Mouse (Mus musculus): ENCODE measurements around the gene Zfp64. TPM values are rescaled to one million over a fixed set of nuclear protein-coding genes. Genes with fewer than 3 reads are reported as not detected.

The Zfp64 gene
- polyA plus RNA-seq (2012; rRNA removed): 6.9 and 7.5 TPM in 2 replicates

DNA sequence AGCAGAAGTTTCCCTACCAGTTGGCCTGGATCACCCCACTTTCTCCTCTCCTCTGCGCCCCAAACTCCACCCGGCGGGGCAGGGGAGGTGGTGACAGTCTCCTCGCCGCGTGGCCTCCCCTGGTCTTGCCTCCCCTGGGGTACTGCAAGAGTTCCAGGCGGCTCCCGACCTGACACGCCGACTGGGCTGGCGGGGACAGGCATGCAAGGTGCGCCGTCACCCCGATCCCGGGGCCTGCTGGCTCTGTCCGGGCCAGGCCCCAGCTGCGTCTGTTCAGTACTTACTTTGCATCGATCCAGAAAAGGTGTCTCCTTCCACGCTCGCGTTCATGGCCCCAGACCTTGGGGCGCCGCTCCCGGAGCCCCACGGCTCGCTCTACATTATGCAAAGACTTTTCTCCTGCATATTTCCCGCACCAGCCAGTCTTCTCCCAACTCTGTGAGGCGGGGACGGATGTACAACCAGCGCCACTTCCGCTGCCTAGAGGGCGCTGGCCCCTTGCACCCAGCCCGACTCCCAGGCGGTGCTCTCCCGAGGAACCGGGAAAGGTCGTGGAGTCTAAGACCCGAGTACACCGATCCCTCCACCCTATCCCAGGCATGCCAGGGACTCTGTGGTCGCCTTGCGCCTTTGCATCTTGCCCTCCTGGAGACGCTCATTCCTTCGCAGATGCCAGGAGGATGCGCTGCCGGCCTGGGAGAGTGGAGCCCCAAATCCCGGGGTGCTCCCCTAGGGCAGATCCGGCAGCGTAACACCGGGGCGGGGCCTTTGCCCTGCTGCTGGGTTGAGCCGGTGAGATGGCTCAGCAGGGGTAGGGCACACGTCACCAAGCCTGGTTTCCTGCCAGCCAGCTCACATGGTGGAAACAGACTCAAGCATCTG lies at the start of gene Zfp64:
TSS of gene Zfp64 (minus strand) at position 753 of the 882 bp plus-strand sequence.

Other genes with a start within 250 kb of the Zfp64 start
- 7.1 and 8.3 TPM in 2 replicates for gene Atp9a, start 213.2 kb downstream of the Zfp64 start, polyA plus RNA-seq (2012; rRNA removed)
- gene Sall4, start 187.6 kb downstream of the Zfp64 start, polyA plus RNA-seq (2012; rRNA removed): 2.0 and 2.4 TPM in 2 replicates

Measured in liver, embryonic 18 days (tissue).